Mouse (Mus musculus): ENCODE measurements at regions not wholly inside any gene's neighbourhood (a gene's known extent, or its start where the extent isn't known, plus 50 kb on each side); places are given as distances from the start of the nearest gene placed in this dataset.

DNA sequence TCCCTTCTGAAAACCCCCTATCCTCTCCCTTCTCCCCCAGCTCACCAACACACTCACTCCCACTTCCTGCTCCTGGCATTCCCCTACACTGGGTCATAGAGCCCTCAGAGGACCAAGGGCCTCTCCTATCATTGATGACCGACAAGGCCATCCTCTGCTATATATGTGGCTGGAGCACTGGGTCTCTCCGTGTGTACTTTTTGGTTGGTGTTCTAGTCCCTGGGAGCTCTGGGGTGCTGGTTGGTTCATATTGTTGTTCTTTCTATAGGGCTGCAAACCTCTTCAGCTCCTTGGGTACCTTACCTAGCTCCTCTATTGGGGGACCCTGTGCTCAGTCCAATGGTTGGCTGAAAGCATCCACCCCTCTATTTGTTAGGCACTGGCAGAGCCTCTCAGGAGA is 523.2 kb downstream of the Col12a1 start:
- TF ChIP-seq POLR2A (IDR thresholded peaks at IDR 0.05; ENCODE audit: borderline replicate concordance, extremely low read depth, low read depth, low read length): no peak
- TF ChIP-seq CTCF (IDR thresholded peaks at IDR 0.05; ENCODE audit: insufficient read depth, low read length): no peak

Data from lung, adult 2 months (tissue).